Mouse (Mus musculus) embryonic facial prominence, embryonic 11.5 days (tissue): ENCODE measurements at regions not wholly inside any gene's neighbourhood (a gene's known extent, or its start where the extent isn't known, plus 50 kb on each side); places are given as distances from the start of the nearest gene placed in this dataset.

ENCODE experiments used
- ATAC-seq: fragments of 200-750 bp; cut with Nextera tagmentation; replicated peaks from 2 replicates; pipeline ENCODE4 v1.8.0; 2017; ENCODE audit warnings: low read depth; ENCODE audit not compliant: insufficient number of reproducible peaks, low FRiP score, low TSS enrichment
- DNase-seq: peaks from one replicate; pipeline ENCODE4 v3.0.0-alpha.2; 2015; ENCODE audit warnings: low spot score
- H3K27ac ChIP-seq: fragments of 300-500 bp; sonication (generic); replicated peaks from 2 replicates; pipeline ENCODE4 v1.5.1; 2014; ENCODE audit warnings: mild to moderate bottlenecking, low read depth, low read length, control low read depth
- H3K27me3 ChIP-seq: fragments of 300-500 bp; sonication (generic); 2 replicates; pipeline ENCODE4 v1.6.1; 2014; ENCODE audit warnings: mild to moderate bottlenecking, low read length, moderate library complexity, mixed read lengths; ENCODE audit not compliant: control insufficient read depth, insufficient read depth
- H3K36me3 ChIP-seq: fragments of 300-500 bp; sonication (generic); replicated peaks from 2 replicates; pipeline ENCODE4 v1.6.1; 2014; ENCODE audit warnings: low read depth, mild to moderate bottlenecking, low read length, moderate library complexity, mixed read lengths; ENCODE audit not compliant: control insufficient read depth, insufficient read depth
- H3K4me1 ChIP-seq: fragments of 300-500 bp; sonication (generic); 2 replicates; pipeline ENCODE4 v1.6.1; 2014; ENCODE audit warnings: low read length, mixed read lengths; ENCODE audit not compliant: control insufficient read depth, insufficient read depth
- H3K4me2 ChIP-seq: fragments of 300-500 bp; sonication (generic); 2 replicates; pipeline ENCODE4 v1.6.1; 2014; ENCODE audit warnings: low read depth, mild to moderate bottlenecking, control low read depth, low read length, moderate library complexity
- H3K4me3 ChIP-seq: fragments of 300-500 bp; sonication (generic); 2 replicates; pipeline ENCODE4 v1.5.1; 2014; ENCODE audit warnings: low read depth, low read length, control low read depth
- H3K9ac ChIP-seq: fragments of 300-500 bp; sonication (generic); replicated peaks from 2 replicates; pipeline ENCODE4 v1.6.1; 2014; ENCODE audit warnings: mild to moderate bottlenecking, control low read depth, low read length
- H3K9me3 ChIP-seq: fragments of 300-500 bp; sonication (generic); replicated peaks from 2 replicates; pipeline ENCODE4 v1.6.1; 2016; ENCODE audit warnings: mild to moderate bottlenecking, low read length, inconsistent platforms, mixed read lengths; ENCODE audit not compliant: control insufficient read depth
- whole genome bisulfite sequencing: fragments of 180-500 bp; shearing (Covaris S2); extraction: QIAGEN DNeasy Blood & Tissue Kit; methylation state at CpG from one replicate; pipeline ENCODE4 v1.1.7; 2014; 5-methylcytosine and 5-hydroxymethylcytosine counted together

DNA sequence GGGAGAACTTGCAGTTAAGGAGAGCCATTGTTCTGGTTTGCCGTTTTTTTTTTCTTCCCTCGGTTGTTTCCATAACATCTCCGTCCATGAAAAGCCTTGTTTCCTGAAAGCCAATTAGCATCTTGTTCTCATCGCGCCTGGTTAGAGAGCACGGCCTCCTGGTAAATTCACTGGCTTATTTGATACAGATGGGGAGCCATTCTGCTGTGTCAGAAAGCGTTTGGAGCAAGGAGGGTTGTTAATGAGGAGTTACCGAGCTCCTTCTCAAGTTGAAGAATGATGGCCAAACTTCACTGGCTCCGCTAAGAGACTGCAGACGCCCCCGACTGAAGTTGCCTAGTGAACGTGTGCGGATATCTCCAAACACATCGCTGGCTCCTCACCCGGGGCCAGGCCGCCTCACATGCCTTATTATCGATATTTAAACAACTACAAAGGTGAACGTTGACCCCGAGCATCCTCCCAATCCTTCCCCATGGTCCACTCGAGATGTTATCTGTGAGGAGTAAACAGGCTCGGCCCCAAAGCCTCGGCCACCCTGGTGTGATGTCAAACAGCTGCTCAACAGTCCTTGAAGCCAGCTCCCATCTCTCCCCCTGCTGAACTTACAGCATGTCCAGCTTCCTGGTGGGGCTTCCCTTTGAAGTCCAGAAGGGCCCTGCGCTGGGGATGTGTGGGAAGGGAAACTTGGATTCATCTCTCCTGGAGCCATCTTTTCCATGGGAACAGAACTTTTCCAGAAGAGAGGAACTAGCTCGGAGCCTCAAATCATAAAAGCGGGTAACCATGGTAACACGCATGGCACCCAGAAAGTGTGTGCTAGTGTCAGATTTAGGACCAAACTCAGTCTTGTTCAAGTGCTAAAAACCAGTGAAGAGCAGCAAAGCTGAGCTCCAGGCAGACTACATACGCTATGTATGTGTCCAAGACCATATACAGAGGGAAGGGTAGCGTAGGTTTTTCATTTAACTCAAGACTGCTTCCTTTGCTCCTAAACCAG, 190.0 kb upstream of the Tbx3 start:
- Histone ChIP-seq H3K4me1 (no peaks in the 10 kb centered on the region), H3K4me3 (no peak overlapping the region), H3K9ac (no peak overlapping the region), H3K36me3 (no peaks in the 10 kb centered on the region), H3K27me3 (no peaks in the 10 kb centered on the region), H3K27ac (no peak overlapping the region), H3K9me3 (no peaks in the 10 kb centered on the region; the same call in 1 of the 2 replicates), H3K4me2 (no peak overlapping the region)
- WGBS = 49% methylated on average over 28 of the region's 28 CpGs
- peak; percentile 67 for DNase-seq
- no peak for ATAC-seq

- Histone ChIP-seq H3K36me3 (no peaks in the 10 kb centered on the region), H3K4me2 (no peak overlapping the region), H3K9me3 (no peaks in the 10 kb centered on the region), H3K9ac (no peak overlapping the region), H3K27me3 (no peaks in the 10 kb centered on the region), H3K4me1 (no peaks in the 10 kb centered on the region), H3K27ac (no peak overlapping the region), H3K4me3 (no peak overlapping the region)
- 85% methylated on average over 8 of the region's 8 CpGs for WGBS
- ATAC-seq (no peak), DNase-seq (no peak)
These were observed 186.8 kb upstream of the Tbx3 start for GRCm38 (mm10) chr5:119483706-119484105.

GRCm38 (mm10) chr5:119486196-119486595, 184.3 kb upstream of the Tbx3 start:
- H3K9ac ChIP-seq = no peak overlapping the region
- H3K9me3 ChIP-seq = no peaks in the 10 kb centered on the region
- H3K4me2 ChIP-seq = no peak overlapping the region
- no peak for ATAC-seq
- H3K36me3 ChIP-seq = no peaks in the 10 kb centered on the region
- H3K27ac ChIP-seq = no peak overlapping the region
- no peaks in the 10 kb centered on the region for H3K27me3 ChIP-seq
- DNase-seq = no peak
- no peak overlapping the region for H3K4me3 ChIP-seq
- no peaks in the 10 kb centered on the region for H3K4me1 ChIP-seq

DNA sequence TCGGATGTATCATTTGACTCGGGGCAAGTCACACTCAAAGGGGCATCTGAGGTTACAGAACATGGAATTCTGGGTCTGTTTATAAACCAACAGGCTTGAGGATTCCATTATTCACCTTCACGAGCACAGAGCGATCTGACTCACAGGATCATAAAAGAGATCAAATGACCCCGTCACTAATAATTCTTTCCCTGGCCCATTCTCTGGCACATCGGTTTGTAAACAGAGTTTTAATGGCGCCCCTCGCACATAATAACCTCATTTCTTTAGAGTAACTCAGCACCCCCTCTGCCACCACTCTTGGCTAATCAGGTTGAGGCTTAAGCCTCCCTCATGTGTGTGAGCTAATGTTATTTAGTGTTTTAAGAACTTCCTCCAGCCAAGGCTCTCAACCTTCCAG, 183.3 kb upstream of the Tbx3 start:
- ATAC-seq (no peak), DNase-seq (no peak)
- Histone ChIP-seq H3K9ac (no peak overlapping the region), H3K4me3 (no peak overlapping the region), H3K27ac (no peak overlapping the region), H3K27me3 (no peaks in the 10 kb centered on the region), H3K9me3 (no peaks in the 10 kb centered on the region), H3K36me3 (no peaks in the 10 kb centered on the region), H3K4me1 (no peaks in the 10 kb centered on the region), H3K4me2 (no peak overlapping the region)
- WGBS = 76% methylated on average over 8 of the region's 8 CpGs

GRCm38 (mm10) chr5:119497501-119497900, 173.0 kb upstream of the Tbx3 start:
- WGBS = 89% methylated on average over 1 of the region's 1 CpGs
- H3K9ac ChIP-seq = no peak overlapping the region
- no peaks in the 10 kb centered on the region for H3K36me3 ChIP-seq
- no peaks in the 10 kb centered on the region for H3K9me3 ChIP-seq
- no peaks in the 10 kb centered on the region for H3K4me1 ChIP-seq
- H3K27me3 ChIP-seq = no peaks in the 10 kb centered on the region
- H3K4me2 ChIP-seq = no peak overlapping the region
- ATAC-seq (no peak), DNase-seq (no peak)
- H3K27ac ChIP-seq = no peak overlapping the region
- H3K4me3 ChIP-seq = no peak overlapping the region

DNA sequence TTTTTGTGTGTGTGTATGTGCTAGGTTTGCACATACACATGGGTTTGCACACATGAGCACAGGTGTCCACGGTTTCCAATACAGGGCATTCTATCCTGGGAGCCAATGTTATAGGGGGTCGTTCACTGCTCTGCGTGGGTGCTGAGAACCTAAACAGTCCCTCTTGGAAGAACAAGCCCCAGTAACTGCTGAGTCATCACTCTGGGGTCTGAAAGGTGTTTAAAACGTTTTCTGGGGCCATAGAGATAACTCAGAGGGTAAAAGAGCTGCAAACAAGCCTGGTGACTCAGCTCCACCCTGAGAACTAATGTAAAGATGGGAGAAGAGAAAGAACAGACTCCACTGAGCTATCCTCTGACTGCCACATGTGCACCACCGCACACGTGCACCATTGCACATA, 172.0 kb upstream of the Tbx3 start:
- H3K27ac ChIP-seq = no peak overlapping the region
- no peaks in the 10 kb centered on the region for H3K36me3 ChIP-seq
- no peak overlapping the region for H3K4me2 ChIP-seq
- no peaks in the 10 kb centered on the region for H3K4me1 ChIP-seq
- ATAC-seq (no peak), DNase-seq (no peak)
- 69% methylated on average over 6 of the region's 6 CpGs for WGBS
- no peak overlapping the region for H3K9ac ChIP-seq
- H3K9me3 ChIP-seq = no peaks in the 10 kb centered on the region
- H3K4me3 ChIP-seq = no peak overlapping the region
- no peaks in the 10 kb centered on the region for H3K27me3 ChIP-seq

DNA sequence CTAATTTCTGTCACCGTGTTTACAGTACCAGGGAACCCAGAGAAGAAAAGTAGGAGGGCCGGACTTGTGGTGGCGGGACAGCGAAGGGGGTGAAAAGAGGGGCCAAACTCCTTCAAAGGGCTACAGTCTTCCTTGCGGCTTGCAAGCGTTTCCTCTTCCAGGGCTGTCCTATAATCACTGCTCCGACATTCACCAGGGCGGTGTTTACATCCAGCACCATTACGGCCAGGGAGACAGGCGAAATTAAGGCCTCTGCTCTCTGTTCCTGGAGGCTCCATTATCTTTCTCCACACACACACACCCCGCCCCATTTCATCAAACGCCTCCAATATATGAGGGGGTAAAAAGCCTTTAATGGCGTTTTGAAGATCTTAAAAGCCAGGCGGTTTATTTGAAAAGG, 162.8 kb upstream of the Tbx3 start:
- Histone ChIP-seq H3K36me3 (no peaks in the 10 kb centered on the region), H3K9me3 (no peaks in the 10 kb centered on the region), H3K4me3 (no peak overlapping the region), H3K4me2 (no peak overlapping the region), H3K9ac (no peak overlapping the region), H3K27ac (no peak overlapping the region), H3K27me3 (no peaks in the 10 kb centered on the region), H3K4me1 (no peaks in the 10 kb centered on the region)
- WGBS = 61% methylated on average over 14 of the region's 14 CpGs
- ATAC-seq (no peak), DNase-seq (no peak)

- DNase-seq (no peak), ATAC-seq (no peak)
- WGBS = 74% methylated on average over 19 of the region's 19 CpGs
- no peak overlapping the region for H3K9ac ChIP-seq
- H3K27ac ChIP-seq = no peak overlapping the region
- no peaks in the 10 kb centered on the region for H3K36me3 ChIP-seq
- H3K4me2 ChIP-seq = no peak overlapping the region
- H3K9me3 ChIP-seq = no peaks in the 10 kb centered on the region
- no peaks in the 10 kb centered on the region for H3K27me3 ChIP-seq
- H3K4me3 ChIP-seq = no peak overlapping the region
- no peaks in the 10 kb centered on the region for H3K4me1 ChIP-seq
These were observed 151.8 kb upstream of the Tbx3 start for GRCm38 (mm10) chr5:119518506-119519252.
